Mouse (Mus musculus) stomach, embryonic 16.5 days (tissue): ENCODE results near the gene Olfr910. TPM values are rescaled to one million over a fixed set of nuclear protein-coding genes. Genes with fewer than 3 reads are reported as not detected.

Experiments used
- ATAC-seq: fragments of 200-750 bp; cut with Nextera tagmentation; 2 replicates; pipeline ENCODE4 v1.8.0; 2017; ENCODE audit warnings: moderate number of reproducible peaks, moderate TSS enrichment; ENCODE audit not compliant: insufficient read depth, low FRiP score
- H3K27ac ChIP-seq: fragments of 300-500 bp; sonication (generic); 2 replicates; pipeline ENCODE4 v1.5.1; 2014; ENCODE audit warnings: low read length
- H3K27me3 ChIP-seq: fragments of 300-500 bp; sonication (generic); 2 replicates; pipeline ENCODE4 v1.6.1; 2014; ENCODE audit warnings: low read length, control low read depth, mixed read lengths; ENCODE audit not compliant: control insufficient read depth, insufficient read depth
- H3K36me3 ChIP-seq: fragments of 300-500 bp; sonication (generic); 2 replicates; pipeline ENCODE4 v1.6.1; 2014; ENCODE audit warnings: low read length; ENCODE audit not compliant: control insufficient read depth, insufficient read depth
- H3K4me1 ChIP-seq: fragments of 300-500 bp; sonication (generic); 2 replicates; pipeline ENCODE4 v1.6.1; 2014; ENCODE audit warnings: low read length, control low read depth, mixed read lengths; ENCODE audit not compliant: control insufficient read depth, insufficient read depth
- H3K4me2 ChIP-seq: fragments of 300-500 bp; sonication (generic); 2 replicates; pipeline ENCODE4 v1.6.1; 2014; ENCODE audit warnings: low read depth, low read length, mixed read lengths
- H3K4me3 ChIP-seq: fragments of 300-500 bp; sonication (generic); replicated peaks from 2 replicates; pipeline ENCODE4 v1.5.1; 2014; ENCODE audit warnings: mild to moderate bottlenecking, low read length
- H3K9ac ChIP-seq: fragments of 300-500 bp; sonication (generic); 2 replicates; pipeline ENCODE4 v1.6.1; 2014; ENCODE audit warnings: low read length
- H3K9me3 ChIP-seq: fragments of 300-500 bp; sonication (generic); replicated peaks from 2 replicates; pipeline ENCODE4 v1.6.1; 2016; ENCODE audit warnings: low read length, control low read depth; ENCODE audit not compliant: control insufficient read depth
- WGBS: fragments of 180-500 bp; shearing (Covaris S2); extraction: QIAGEN DNeasy Blood & Tissue Kit; methylation state at CpG from one replicate; pipeline ENCODE4 v1.1.7; 2014; 5-methylcytosine and 5-hydroxymethylcytosine counted together
- polyA plus RNA-seq: library from polyadenylated mRNA; unstranded; fragments of >200 nt; fragmentation: Nextera tagmentation; extraction: Ambion mirVana; gene quantifications from 2 replicates; pipeline ENCODE4 v1.2.1, GENCODE M21; 2015

Gene Olfr910
- polyA plus RNA-seq = not detected in 2 replicates

DNA sequence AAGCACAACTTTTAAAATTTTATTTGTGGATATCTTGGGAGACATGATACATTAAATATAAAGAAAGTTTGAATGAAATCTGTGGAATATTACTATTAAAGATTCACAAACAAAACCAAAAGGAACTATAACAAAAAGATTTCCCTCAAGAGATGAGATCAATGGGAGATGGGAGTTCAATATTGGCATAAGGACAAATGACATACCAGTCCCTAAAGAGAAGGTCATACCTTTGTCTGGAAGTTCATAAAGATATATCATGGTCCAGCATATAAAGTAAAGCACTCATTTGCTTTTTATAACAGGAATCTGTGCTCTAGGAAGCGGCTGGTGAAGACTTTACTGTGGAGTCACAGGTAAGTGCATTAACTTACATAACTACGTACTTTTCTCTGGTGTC lies at the start of gene Olfr910:
Olfr910 (plus strand) TSS at position 301 of the 400 bp plus-strand sequence.
- H3K36me3 ChIP-seq = no peaks in the 10 kb centered on the region

DNA sequence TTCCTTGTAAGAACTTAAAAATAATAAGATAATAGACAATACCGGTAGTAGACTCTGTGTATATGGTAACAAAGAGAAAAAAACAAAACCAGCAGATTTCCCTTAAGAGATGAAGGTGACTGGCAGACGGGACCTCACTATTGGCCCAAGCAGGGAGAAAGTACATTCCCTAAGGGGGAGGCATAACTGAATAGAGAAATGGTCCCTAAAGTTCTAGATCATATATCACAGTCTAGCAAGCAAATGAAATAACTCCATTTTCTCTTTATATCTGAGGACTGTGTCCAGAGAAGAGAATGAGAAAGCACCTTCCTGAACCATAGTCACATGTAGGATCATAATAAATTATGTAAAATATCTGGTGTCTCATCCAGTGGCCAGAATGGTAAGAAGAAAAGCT lies 42.1 kb upstream of the Olfr910 start, which contains the start of gene Olfr907:
Olfr907 (plus strand) TSS at position 301 of the 400 bp plus-strand sequence.
- Histone ChIP-seq H3K9ac (no peak within 1 kb of the TSS), H3K4me1 (no peaks in the 10 kb centered on the region), H3K9me3 (no peaks in the 10 kb centered on the region), H3K36me3 (no peaks in the 10 kb centered on the region), H3K27ac (no peak within 1 kb of the TSS), H3K4me3 (no peak within 1 kb of the TSS), H3K4me2 (no peak within 1 kb of the TSS), H3K27me3 (no peaks in the 10 kb centered on the region)
- ATAC-seq = no peak
- WGBS = 74% methylated on average over 2 of the region's 2 CpGs

More for the DNA sequence above, at the start of gene Olfr910:
- no peaks in the 10 kb centered on the region for H3K27me3 ChIP-seq
- 84% methylated on average over 2 of the region's 2 CpGs for WGBS
- no peaks in the 10 kb centered on the region for H3K9me3 ChIP-seq
- H3K27ac ChIP-seq = no peak within 1 kb of the TSS
- no peak within 1 kb of the TSS for H3K4me3 ChIP-seq
- ATAC-seq = no peak
- no peak within 1 kb of the TSS for H3K4me2 ChIP-seq
- no peak within 1 kb of the TSS for H3K9ac ChIP-seq
- no peaks in the 10 kb centered on the region for H3K4me1 ChIP-seq

DNA sequence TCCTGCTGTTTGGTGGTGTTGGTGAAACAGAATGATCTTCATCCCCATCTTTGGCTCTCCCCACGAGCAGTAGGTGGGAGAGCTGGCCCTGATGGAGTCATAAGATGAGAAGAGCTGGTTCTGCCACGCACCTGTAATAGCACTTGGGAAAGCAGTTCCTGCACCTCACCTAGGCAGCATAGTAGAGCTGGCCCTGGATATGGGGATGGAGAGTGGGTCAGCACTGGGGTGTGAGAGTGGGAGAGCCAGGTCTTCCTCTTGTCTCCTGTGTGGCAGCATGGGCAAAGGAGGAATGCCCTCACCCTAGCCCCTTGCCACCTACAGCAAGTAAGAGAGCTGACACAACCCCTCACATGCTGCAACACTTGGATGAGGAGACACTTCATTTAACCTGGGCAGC lies 25.3 kb upstream of the Olfr910 start:
- Histone ChIP-seq H3K36me3 (no peaks in the 10 kb centered on the region), H3K9me3 (no peaks in the 10 kb centered on the region), H3K4me1 (no peaks in the 10 kb centered on the region), H3K27ac (no peak overlapping the region), H3K27me3 (no peaks in the 10 kb centered on the region), H3K9ac (no peak overlapping the region), H3K4me3 (no peak overlapping the region), H3K4me2 (no peak overlapping the region)
- 65% methylated on average over 2 of the region's 2 CpGs for WGBS
- ATAC-seq = no peak

DNA sequence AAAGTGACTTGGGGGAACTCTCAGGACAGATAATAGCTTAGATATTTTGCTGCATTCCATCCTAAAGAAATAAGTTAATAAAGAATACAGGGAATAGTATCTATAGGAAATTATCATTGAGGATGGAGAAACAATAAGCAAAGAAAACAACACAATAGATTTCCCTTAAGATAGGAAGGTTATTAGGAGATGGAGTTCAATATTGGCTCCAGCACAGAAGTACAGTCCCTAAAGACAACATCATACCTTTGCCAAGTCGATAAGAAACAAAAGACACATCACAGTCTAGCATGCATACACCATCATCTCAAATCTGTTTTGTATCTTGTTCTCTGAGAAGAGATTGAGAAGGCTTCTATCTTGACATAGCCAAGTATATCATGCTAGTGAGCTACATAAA lies 16.4 kb upstream of the Olfr910 start, which contains the start of gene Olfr911-ps1:
Olfr911-ps1 (plus strand) TSS at position 301 of the 400 bp plus-strand sequence.
- ATAC-seq = no peak
- H3K36me3 ChIP-seq = no peaks in the 10 kb centered on the region
- H3K27me3 ChIP-seq = no peaks in the 10 kb centered on the region
- no peak within 1 kb of the TSS for H3K4me3 ChIP-seq
- H3K9me3 ChIP-seq = no peaks in the 10 kb centered on the region
- no peak within 1 kb of the TSS for H3K9ac ChIP-seq
- H3K4me1 ChIP-seq = no peaks in the 10 kb centered on the region
- no peak within 1 kb of the TSS for H3K4me2 ChIP-seq
- no peak within 1 kb of the TSS for H3K27ac ChIP-seq
- WGBS = 58% methylated on average over 1 of the region's 1 CpGs

DNA sequence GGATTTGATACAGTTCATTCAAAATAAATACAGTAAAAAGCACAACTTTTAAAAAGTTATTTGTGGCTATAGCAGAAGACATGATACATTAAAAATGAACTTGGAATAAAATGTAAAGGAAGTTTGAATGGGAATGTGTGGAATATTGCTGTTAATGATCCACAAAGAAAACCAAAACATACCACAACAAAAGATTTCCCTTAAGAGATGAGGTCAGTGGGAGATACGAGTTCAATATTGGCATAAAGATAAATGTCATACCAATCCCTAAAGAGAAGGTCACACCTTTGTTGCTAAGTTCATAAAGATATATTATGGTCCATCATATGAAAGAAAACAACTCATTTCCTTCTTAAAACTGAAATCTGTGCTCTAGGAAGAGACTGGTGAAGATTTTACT lies 42.2 kb downstream of the Olfr910 start, which contains the start of gene Olfr912:
Olfr912 (plus strand) TSS at position 301 of the 400 bp plus-strand sequence.
- Histone ChIP-seq H3K4me1 (no peaks in the 10 kb centered on the region), H3K9me3 (no peaks in the 10 kb centered on the region; the same call in 1 of the 2 replicates), H3K4me2 (no peak within 1 kb of the TSS), H3K9ac (no peak within 1 kb of the TSS), H3K4me3 (no peak within 1 kb of the TSS), H3K27ac (no peak within 1 kb of the TSS), H3K36me3 (no peaks in the 10 kb centered on the region), H3K27me3 (no peaks in the 10 kb centered on the region)
- no peak for ATAC-seq
- 40% methylated on average over 1 of the region's 1 CpGs for WGBS

Other genes with a start within 250 kb of the Olfr910 start
- not detected in 2 replicates for gene Olfr896-ps1, start 246.7 kb upstream of the Olfr910 start, polyA plus RNA-seq
- gene Olfr25, start 208.8 kb upstream of the Olfr910 start, polyA plus RNA-seq = not detected in 2 replicates
- not detected in 2 replicates for gene Olfr898, start 189.4 kb upstream of the Olfr910 start, polyA plus RNA-seq
- gene Olfr250, start 171.0 kb upstream of the Olfr910 start, polyA plus RNA-seq = not detected in 2 replicates
- not detected in 2 replicates for gene Olfr251, start 160.8 kb upstream of the Olfr910 start, polyA plus RNA-seq
- gene Olfr147, start 136.2 kb upstream of the Olfr910 start, polyA plus RNA-seq = not detected in 2 replicates
- gene Olfr901, start 108.4 kb upstream of the Olfr910 start, polyA plus RNA-seq = not detected in 2 replicates
- not detected in 2 replicates for gene Olfr902, start 90.2 kb upstream of the Olfr910 start, polyA plus RNA-seq
- gene Olfr904, start 74.7 kb upstream of the Olfr910 start, polyA plus RNA-seq = not detected in 2 replicates
- gene Olfr905, start 66.7 kb upstream of the Olfr910 start, polyA plus RNA-seq = not detected in 2 replicates
- gene Olfr906, start 50.8 kb upstream of the Olfr910 start, polyA plus RNA-seq = not detected in 2 replicates
- gene Olfr907, start 42.0 kb upstream of the Olfr910 start, polyA plus RNA-seq = not detected in 2 replicates
- not detected in 2 replicates for gene Olfr911-ps1, start 16.3 kb upstream of the Olfr910 start, polyA plus RNA-seq
- not detected in 2 replicates for gene Olfr912, start 42.3 kb downstream of the Olfr910 start, polyA plus RNA-seq
- not detected in 2 replicates for gene Olfr913, start 54.9 kb downstream of the Olfr910 start, polyA plus RNA-seq
- not detected in 2 replicates for gene Olfr914, start 67.3 kb downstream of the Olfr910 start, polyA plus RNA-seq
- not detected in 2 replicates for gene Olfr916, start 122.0 kb downstream of the Olfr910 start, polyA plus RNA-seq
- not detected in 2 replicates for gene Olfr917, start 128.0 kb downstream of the Olfr910 start, polyA plus RNA-seq
- not detected in 2 replicates for gene Olfr918, start 136.8 kb downstream of the Olfr910 start, polyA plus RNA-seq
- gene Olfr919, start 165.8 kb downstream of the Olfr910 start, polyA plus RNA-seq = not detected in 2 replicates
- 25.2 and 26.6 TPM in 2 replicates for gene Vwa5a, start 180.4 kb downstream of the Olfr910 start, polyA plus RNA-seq
- 0.03 TPM in 1 of 2 replicates, not detected in the other for gene Olfr920, start 214.4 kb downstream of the Olfr910 start, polyA plus RNA-seq
- gene Olfr921, start 235.2 kb downstream of the Olfr910 start, polyA plus RNA-seq = not detected in 2 replicates